Mouse (Mus musculus): Measurements from ENCODE around the gene H2al1o. TPM values are rescaled to one million over a fixed set of nuclear protein-coding genes. Genes with fewer than 3 reads are reported as not detected.

Gene H2al1o
- not detected in 2 replicates for polyA plus RNA-seq (2012; ENCODE audit: low replicate concordance)

DNA sequence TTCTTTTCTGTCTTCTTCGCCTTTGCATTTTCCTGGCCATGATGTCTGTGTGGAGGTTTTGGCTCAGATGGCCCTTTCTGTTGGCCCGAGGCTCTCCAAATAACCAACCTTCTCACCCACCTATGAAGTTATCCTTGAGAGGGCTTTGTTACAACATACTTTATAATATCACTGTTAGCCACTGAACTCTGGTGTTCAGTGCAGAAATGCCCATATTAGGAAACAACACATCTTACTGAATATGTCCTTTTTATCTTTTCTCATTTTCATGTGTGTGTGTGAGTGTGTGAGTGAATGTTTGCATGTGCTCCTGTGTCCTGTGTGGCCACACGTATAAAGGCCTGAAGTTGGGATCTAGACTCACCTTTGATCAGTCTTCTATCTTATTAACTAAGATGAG, at the start of gene H2al1o:
H2al1o (minus strand) TSS at position 101 of the 400 bp plus-strand sequence.

Other genes starting within 250 kb of the H2al1o start
- not detected in 2 replicates for gene H2al1k, start 221.8 kb downstream of the H2al1o start, polyA plus RNA-seq (2012; ENCODE audit: low replicate concordance)
- gene Cybb, start 84.6 kb downstream of the H2al1o start, polyA plus RNA-seq (2012; ENCODE audit: low replicate concordance): 16.7 and 18.6 TPM in 2 replicates
- 0.88 and 3.5 TPM in 2 replicates for gene Dynlt3, start 90.6 kb upstream of the H2al1o start, polyA plus RNA-seq (2012; ENCODE audit: low replicate concordance)

Data from hematopoietic multipotent progenitor cell, adult 10-12 weeks (in vitro differentiated cells).